Mouse (Mus musculus) lung, adult 2 months (tissue): Measurements from ENCODE around the gene Srsf3. TPM values are rescaled to one million over a fixed set of nuclear protein-coding genes. Genes with fewer than 3 reads are reported as not detected.

ENCODE experiments used
- DNase-seq: peaks from one replicate; pipeline ENCODE4 v3.0.0; 2022
- H3K4me1 ChIP-seq: fragments of 200-500 bp; 2 replicates; pipeline ENCODE4 v1.6.1; 2011; ENCODE audit warnings: low read length; ENCODE audit not compliant: control insufficient read depth, insufficient read depth
- H3K4me3 ChIP-seq: fragments of 200-500 bp; replicated peaks from 2 replicates; pipeline ENCODE3; 2011; ENCODE audit warnings: low read depth, mild to moderate bottlenecking, control low read depth, low read length; ENCODE audit errors: extremely low read depth
- CTCF ChIP-seq: fragments of 200-500 bp; IDR thresholded peaks from 2 replicates; pipeline ENCODE4 v1.5.1; 2011; ENCODE audit warnings: mild to moderate bottlenecking, low read length, control low read depth; ENCODE audit not compliant: insufficient read depth
- POLR2A ChIP-seq: fragments of 200-500 bp; IDR thresholded peaks from 2 replicates; pipeline ENCODE4 v1.6.1; 2011; ENCODE audit warnings: low read depth, mild to moderate bottlenecking, control low read depth, low read length, borderline replicate concordance; ENCODE audit errors: extremely low read depth
- WGBS: fragments of 180-500 bp; shearing (Covaris S2); methylation state at CpG from one replicate; pipeline ENCODE4 v1.1.7; 2018; 5-methylcytosine and 5-hydroxymethylcytosine counted together
- polyA plus RNA-seq: library from polyadenylated mRNA; depleted of rRNA; stranded (reverse); fragments of >200 nt; gene quantifications from 2 replicates; pipeline ENCODE4 v1.2.3, GENCODE M21; 2012

Srsf3 gene
- polyA plus RNA-seq, 1 experiment = 168 TPM

GRCm38 (mm10) chr17:29044146-29044924 lies 11.9 kb downstream of the Srsf3 start:
- 72% methylated on average over 6 of the region's 6 CpGs for WGBS
- Histone ChIP-seq H3K4me3 (no peak overlapping the region), H3K4me1 (peaks cover 11% of the 10 kb centered on the region)
- no peak for DNase-seq
- no peak for TF ChIP-seq POLR2A
- no peak for TF ChIP-seq CTCF

GRCm38 (mm10) chr17:29044925-29045319 lies 12.5 kb downstream of the Srsf3 start:
- TF ChIP-seq CTCF = no peak
- Histone ChIP-seq H3K4me1 (peaks cover 8% of the 10 kb centered on the region), H3K4me3 (no peak overlapping the region)
- DNase-seq = no peak
- WGBS = 29% methylated on average over 1 of the region's 1 CpGs

GRCm38 (mm10) chr17:29045741-29046530 lies 13.5 kb downstream of the Srsf3 start:
- H3K4me1 ChIP-seq = peaks cover 11% of the 10 kb centered on the region
- DNase-seq = peak; percentile 65

GRCm38 (mm10) chr17:29046863-29047262 lies 14.4 kb downstream of the Srsf3 start:
- DNase-seq = no peak
- TF ChIP-seq CTCF (no peak), POLR2A (no peak)
- H3K4me1 ChIP-seq = peaks cover 11% of the 10 kb centered on the region
- 81% methylated on average over 3 of the region's 3 CpGs for whole genome bisulfite sequencing
- no peak overlapping the region for H3K4me3 ChIP-seq

More at GRCm38 (mm10) chr17:29045741-29046530, 13.5 kb downstream of the Srsf3 start:
- TF ChIP-seq POLR2A (peak; percentile 33; the same call in 1 of the 2 replicates), CTCF (no peak)
- H3K4me3 ChIP-seq = no peak overlapping the region
- WGBS = 50% methylated on average over 12 of the region's 12 CpGs

GRCm38 (mm10) chr17:29047697-29048514 lies 15.5 kb downstream of the Srsf3 start:
- TF ChIP-seq POLR2A (no peak), CTCF (no peak)
- Histone ChIP-seq H3K4me1 (peaks cover 11% of the 10 kb centered on the region), H3K4me3 (no peak overlapping the region)
- WGBS = 68% methylated on average over 3 of the region's 3 CpGs
- DNase-seq = no peak

- 16% methylated on average over 13 of the region's 13 CpGs for WGBS
- Histone ChIP-seq H3K4me1 (peaks cover 12% of the 10 kb centered on the region), H3K4me3 (no peak overlapping the region)
- DNase-seq = peak; percentile 92
- peak; percentile 78 for TF ChIP-seq CTCF
- no peak for TF ChIP-seq POLR2A
Measured at GRCm38 (mm10) chr17:29048748-29049507, 16.5 kb downstream of the Srsf3 start.

GRCm38 (mm10) chr17:29049508-29049889 lies 17.1 kb downstream of the Srsf3 start:
- no peak for DNase-seq
- Histone ChIP-seq H3K4me1 (peaks cover 16% of the 10 kb centered on the region), H3K4me3 (no peak overlapping the region)
- WGBS = 70% methylated on average over 5 of the region's 5 CpGs
- TF ChIP-seq POLR2A (no peak), CTCF (no peak)

GRCm38 (mm10) chr17:29049923-29050322 lies 17.5 kb downstream of the Srsf3 start:
- Histone ChIP-seq H3K4me3 (no peak overlapping the region), H3K4me1 (peaks cover 15% of the 10 kb centered on the region)
- 81% methylated on average over 7 of the region's 7 CpGs for WGBS
- DNase-seq = no peak
- TF ChIP-seq CTCF = no peak
- TF ChIP-seq POLR2A = no peak

GRCm38 (mm10) chr17:29050791-29051190 lies 18.4 kb downstream of the Srsf3 start:
- Histone ChIP-seq H3K4me1 (peaks cover 15% of the 10 kb centered on the region), H3K4me3 (no peak overlapping the region)
- TF ChIP-seq POLR2A (no peak), CTCF (no peak)
- DNase-seq = no peak
- WGBS = 22% methylated on average over 14 of the region's 14 CpGs
